Mouse (Mus musculus): ENCODE data around the gene Ggps1. TPM values are rescaled to one million over a fixed set of nuclear protein-coding genes. Genes with fewer than 3 reads are reported as not detected.

Ggps1 gene
- 88.5 and 96.8 TPM in 2 replicates for total RNA-seq (2014; rRNA removed)
- polyA plus RNA-seq (2015; fragmentation: Nextera tagmentation; extraction: Ambion mirVana) = 77.3 and 78.6 TPM in 2 replicates

GRCm38 (mm10) chr13:14063013-14063941 is at the start of gene Ggps1, which contains the start of gene Arid4b:
TSS of gene Ggps1 (minus strand) at chr13:14063488.
TSS of gene Arid4b (plus strand) at chr13:14063232.
- peak; percentile 97 for ATAC-seq (ENCODE audit: low FRiP score)
- Histone ChIP-seq H3K4me2 (ENCODE audit: low read depth, low read length, poor library complexity, severe bottlenecking) (peak within 1 kb of the TSS; percentile 67), H3K9ac (replicated peaks; ENCODE audit: low read length, poor library complexity, severe bottlenecking) (peak within 1 kb of the TSS; percentile 90), H3K9me3 (ENCODE audit: low read length) (no peaks in the 10 kb centered on the region), H3K36me3 (ENCODE audit: insufficient read depth, low read length) (no peaks in the 10 kb centered on the region; the same call in 1 of the 2 replicates), H3K27me3 (ENCODE audit: insufficient read depth, low read length) (no peaks in the 10 kb centered on the region), H3K4me3 (ENCODE audit: low read depth, low read length) (peak within 1 kb of the TSS; percentile 88), H3K27ac (ENCODE audit: low read depth, low read length) (peak within 1 kb of the TSS; percentile 94), H3K4me1 (ENCODE audit: insufficient read depth, low read length) (no peaks in the 10 kb centered on the region)
- no peak for TF ChIP-seq CTCF (IDR thresholded peaks at IDR 0.05)
- peak; percentile 100 for DNase-seq (ENCODE audit: low spot score)
- under 1% methylated on average over 62 of the region's 64 CpGs for WGBS

DNA sequence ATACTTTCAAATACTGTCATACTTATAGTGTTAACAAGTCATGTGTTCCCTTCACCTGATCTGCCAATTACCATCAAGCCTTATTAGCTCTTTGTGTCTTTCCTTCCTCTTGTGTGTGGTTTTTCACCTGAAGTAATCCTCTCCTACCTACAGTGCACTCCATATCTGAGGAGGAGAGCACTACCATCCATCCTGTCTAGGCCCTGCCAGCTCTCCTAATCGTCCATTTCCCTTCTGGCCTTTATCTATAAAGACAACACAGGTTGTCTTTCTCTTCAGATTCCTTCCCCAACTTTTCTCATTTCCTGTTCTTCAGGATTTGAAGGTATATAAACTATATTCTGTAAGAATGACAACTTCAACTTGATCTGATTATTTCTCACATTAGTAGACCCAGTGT is 47.9 kb upstream of the Ggps1 start:
- Histone ChIP-seq H3K27ac (ENCODE audit: low read depth, low read length) (no peak overlapping the region), H3K4me2 (ENCODE audit: low read depth, low read length, poor library complexity, severe bottlenecking) (no peak overlapping the region), H3K4me1 (ENCODE audit: insufficient read depth, low read length) (no peaks in the 10 kb centered on the region), H3K9ac (replicated peaks; ENCODE audit: low read length, poor library complexity, severe bottlenecking) (no peak overlapping the region), H3K9me3 (ENCODE audit: low read length) (no peaks in the 10 kb centered on the region), H3K36me3 (ENCODE audit: insufficient read depth, low read length) (no peaks in the 10 kb centered on the region), H3K4me3 (ENCODE audit: low read depth, low read length) (no peak overlapping the region), H3K27me3 (ENCODE audit: insufficient read depth, low read length) (no peaks in the 10 kb centered on the region)
- WGBS = 72% methylated on average over 1 of the region's 1 CpGs
- DNase-seq (ENCODE audit: low spot score) (no peak), ATAC-seq (ENCODE audit: low FRiP score) (no peak)
- no peak for TF ChIP-seq CTCF (IDR thresholded peaks at IDR 0.05)

- Histone ChIP-seq H3K4me1 (ENCODE audit: insufficient read depth, low read length) (no peaks in the 10 kb centered on the region), H3K27me3 (ENCODE audit: insufficient read depth, low read length) (no peaks in the 10 kb centered on the region), H3K9me3 (ENCODE audit: low read length) (no peaks in the 10 kb centered on the region), H3K36me3 (ENCODE audit: insufficient read depth, low read length) (no peaks in the 10 kb centered on the region), H3K9ac (replicated peaks; ENCODE audit: low read length, poor library complexity, severe bottlenecking) (no peak overlapping the region), H3K4me3 (ENCODE audit: low read depth, low read length) (no peak overlapping the region), H3K27ac (ENCODE audit: low read depth, low read length) (no peak overlapping the region), H3K4me2 (ENCODE audit: low read depth, low read length, poor library complexity, severe bottlenecking) (no peak overlapping the region)
- WGBS = 91% methylated on average over 2 of the region's 2 CpGs
- ATAC-seq (ENCODE audit: low FRiP score) = no peak
- DNase-seq (ENCODE audit: low spot score) = no peak
- TF ChIP-seq CTCF (IDR thresholded peaks at IDR 0.05) = no peak
Observed at GRCm38 (mm10) chr13:14110154-14110873, 47.0 kb upstream of the Ggps1 start.

GRCm38 (mm10) chr13:14103026-14103425 is 39.7 kb upstream of the Ggps1 start:
- H3K4me2 ChIP-seq (ENCODE audit: low read depth, low read length, poor library complexity, severe bottlenecking) = no peak overlapping the region
- no peaks in the 10 kb centered on the region for H3K27me3 ChIP-seq (ENCODE audit: insufficient read depth, low read length)
- WGBS = 76% methylated on average over 1 of the region's 1 CpGs
- H3K4me1 ChIP-seq (ENCODE audit: insufficient read depth, low read length) = no peaks in the 10 kb centered on the region
- H3K36me3 ChIP-seq (ENCODE audit: insufficient read depth, low read length) = no peaks in the 10 kb centered on the region
- no peak overlapping the region for H3K27ac ChIP-seq (ENCODE audit: low read depth, low read length)
- H3K9ac ChIP-seq (replicated peaks; ENCODE audit: low read length, poor library complexity, severe bottlenecking) = no peak overlapping the region
- H3K4me3 ChIP-seq (ENCODE audit: low read depth, low read length) = no peak overlapping the region
- no peak for DNase-seq (ENCODE audit: low spot score)
- no peaks in the 10 kb centered on the region for H3K9me3 ChIP-seq (ENCODE audit: low read length)
- TF ChIP-seq CTCF (IDR thresholded peaks at IDR 0.05) = no peak
- ATAC-seq (ENCODE audit: low FRiP score) = no peak

DNA sequence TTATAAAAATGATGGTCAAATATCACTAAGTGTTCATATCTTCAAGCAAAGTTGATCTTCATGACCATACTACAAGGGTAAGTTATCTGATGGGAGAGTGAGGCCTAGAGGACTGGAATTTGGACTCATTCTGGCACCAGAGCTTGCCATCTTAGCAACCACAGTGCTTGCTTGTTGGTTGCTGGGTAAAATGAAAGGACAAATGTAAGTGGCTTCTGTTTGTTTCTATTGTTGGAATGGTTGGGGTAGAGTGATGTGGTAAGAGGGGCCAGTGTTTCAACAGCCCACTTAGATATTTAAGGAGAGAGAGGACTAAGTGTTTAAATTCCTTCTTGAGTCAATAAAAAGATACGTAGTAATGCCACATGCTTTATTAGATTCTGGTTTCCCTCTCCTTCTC is 25.4 kb upstream of the Ggps1 start:
- H3K4me3 ChIP-seq (ENCODE audit: low read depth, low read length) = no peak overlapping the region
- ATAC-seq (ENCODE audit: low FRiP score) = no peak
- WGBS = 77% methylated on average over 1 of the region's 1 CpGs
- H3K9me3 ChIP-seq (ENCODE audit: low read length) = no peaks in the 10 kb centered on the region
- no peaks in the 10 kb centered on the region for H3K4me1 ChIP-seq (ENCODE audit: insufficient read depth, low read length)
- TF ChIP-seq CTCF (IDR thresholded peaks at IDR 0.05) = no peak
- no peaks in the 10 kb centered on the region for H3K27me3 ChIP-seq (ENCODE audit: insufficient read depth, low read length)
- no peak overlapping the region for H3K9ac ChIP-seq (replicated peaks; ENCODE audit: low read length, poor library complexity, severe bottlenecking)
- no peak overlapping the region for H3K27ac ChIP-seq (ENCODE audit: low read depth, low read length)
- H3K4me2 ChIP-seq (ENCODE audit: low read depth, low read length, poor library complexity, severe bottlenecking) = no peak overlapping the region
- no peak for DNase-seq (ENCODE audit: low spot score)
- no peaks in the 10 kb centered on the region for H3K36me3 ChIP-seq (ENCODE audit: insufficient read depth, low read length)
